Mouse (Mus musculus) cortical plate, adult 2 months (tissue): ENCODE results near the gene Kcnma1. TPM values are rescaled to one million over a fixed set of nuclear protein-coding genes. Genes with fewer than 3 reads are reported as not detected.

ENCODE experiments used
- H3K27ac ChIP-seq: fragments of 200-500 bp; 2 replicates; pipeline ENCODE4 v1.5.1; 2012; ENCODE audit warnings: low read length, control low read depth, inconsistent platforms; ENCODE audit not compliant: insufficient read depth
- H3K4me1 ChIP-seq: fragments of 200-500 bp; 2 replicates; pipeline ENCODE4 v1.6.1; 2011; ENCODE audit warnings: low read length; ENCODE audit not compliant: control insufficient read depth, insufficient read depth
- H3K4me3 ChIP-seq: fragments of 200-500 bp; 2 replicates; pipeline ENCODE4 v1.5.1; 2011; ENCODE audit warnings: mild to moderate bottlenecking, low read length, control low read depth; ENCODE audit not compliant: insufficient read depth
- CTCF ChIP-seq: fragments of 200-500 bp; IDR thresholded peaks from 2 replicates; pipeline ENCODE4 v1.5.1; 2011; ENCODE audit warnings: mild to moderate bottlenecking, control low read depth, low read length; ENCODE audit not compliant: insufficient read depth; ENCODE audit errors: extremely low read depth
- POLR2A ChIP-seq: fragments of 200-500 bp; IDR thresholded peaks from 2 replicates; pipeline ENCODE4 v1.6.1; 2011; ENCODE audit warnings: mild to moderate bottlenecking, low read length, control low read depth; ENCODE audit not compliant: insufficient read depth; ENCODE audit errors: extremely low read depth
- polyA plus RNA-seq: library from polyadenylated mRNA; depleted of rRNA; stranded (reverse); fragments of >200 nt; gene quantifications from 2 replicates; pipeline ENCODE4 v1.2.3, GENCODE M21; 2012

Kcnma1 gene
- polyA plus RNA-seq, 1 experiment: 57.9 TPM

- H3K4me1 ChIP-seq: peaks cover 12% of the 10 kb centered on the region
- H3K27ac ChIP-seq: no peak overlapping the region
- TF ChIP-seq POLR2A (no peak), CTCF (no peak)
- H3K4me3 ChIP-seq: no peak overlapping the region
Observed at GRCm38 (mm10) chr14:23810081-23810480, 204.2 kb downstream of the Kcnma1 start.

GRCm38 (mm10) chr14:23809124-23809523 lies 205.2 kb downstream of the Kcnma1 start:
- TF ChIP-seq CTCF: no peak
- TF ChIP-seq POLR2A: no peak
- peaks cover 12% of the 10 kb centered on the region for H3K4me1 ChIP-seq
- 0 out of 2 replicates have a peak overlapping the region, but pooled peaks have one; percentile 4 for H3K27ac ChIP-seq
- H3K4me3 ChIP-seq: no peak overlapping the region

DNA sequence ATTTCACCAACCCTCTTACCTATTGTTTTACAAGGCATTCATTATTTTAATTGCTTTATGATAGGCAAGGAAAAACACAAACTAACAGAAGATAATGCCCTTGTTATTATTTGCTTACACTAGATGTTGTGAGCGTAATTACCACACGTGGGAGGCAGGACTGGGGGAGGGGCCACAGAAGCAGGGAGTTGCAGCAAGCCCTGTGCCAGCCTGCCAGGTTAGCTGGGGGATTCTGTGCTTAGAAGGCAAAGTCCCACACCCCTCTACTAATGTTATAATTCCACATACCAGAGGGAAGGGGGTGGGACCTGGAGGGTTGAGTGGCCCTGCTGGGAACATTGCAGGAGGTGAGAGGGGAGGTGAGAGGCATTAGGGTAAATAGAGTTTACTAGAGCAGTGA lies 207.9 kb downstream of the Kcnma1 start:
- Histone ChIP-seq H3K4me3 (no peak overlapping the region), H3K27ac (no peak overlapping the region), H3K4me1 (peaks cover 10% of the 10 kb centered on the region)
- TF ChIP-seq POLR2A: no peak
- TF ChIP-seq CTCF: no peak

- Histone ChIP-seq H3K27ac (no peak overlapping the region), H3K4me3 (no peak overlapping the region), H3K4me1 (peaks cover 15% of the 10 kb centered on the region)
- TF ChIP-seq POLR2A (no peak), CTCF (no peak)
Observed at GRCm38 (mm10) chr14:23796878-23797277, 217.4 kb downstream of the Kcnma1 start.

- Histone ChIP-seq H3K4me1 (peaks cover 19% of the 10 kb centered on the region), H3K4me3 (no peak overlapping the region), H3K27ac (no peak overlapping the region)
- TF ChIP-seq CTCF: no peak
- no peak for TF ChIP-seq POLR2A
Observed at GRCm38 (mm10) chr14:23792674-23793073, 221.6 kb downstream of the Kcnma1 start.

- H3K27ac ChIP-seq: 0 out of 2 replicates have a peak overlapping the region, but pooled peaks have one; percentile 10
- no peak overlapping the region for H3K4me3 ChIP-seq
- TF ChIP-seq CTCF (no peak), POLR2A (no peak)
- peaks cover 19% of the 10 kb centered on the region for H3K4me1 ChIP-seq
Observed at GRCm38 (mm10) chr14:23792076-23792475, 222.2 kb downstream of the Kcnma1 start.

DNA sequence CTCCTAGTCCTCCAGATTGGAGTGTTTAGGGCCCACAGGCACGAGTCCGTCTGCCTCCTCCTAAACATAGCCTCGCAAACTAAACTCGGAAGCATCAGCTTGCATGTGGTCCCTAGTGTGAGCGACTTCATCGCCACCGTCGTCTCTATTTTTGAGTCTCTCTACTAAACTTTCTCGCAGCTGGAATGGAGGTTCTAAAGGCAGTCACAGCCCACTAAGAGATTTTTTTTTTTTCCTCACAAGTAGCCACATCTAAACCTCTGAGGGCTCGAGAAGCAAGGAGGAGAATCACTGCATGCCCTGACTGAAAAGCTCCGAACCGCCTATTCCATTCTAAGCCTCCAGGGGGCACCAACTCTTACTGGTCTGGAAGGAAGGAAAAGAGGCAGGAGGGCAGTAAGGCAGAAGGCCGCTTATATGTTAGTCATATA lies 223.0 kb downstream of the Kcnma1 start:
- TF ChIP-seq CTCF: peak; percentile 68
- no peak for TF ChIP-seq POLR2A
- no peak overlapping the region for H3K27ac ChIP-seq
- peaks cover 23% of the 10 kb centered on the region for H3K4me1 ChIP-seq
- H3K4me3 ChIP-seq: no peak overlapping the region

DNA sequence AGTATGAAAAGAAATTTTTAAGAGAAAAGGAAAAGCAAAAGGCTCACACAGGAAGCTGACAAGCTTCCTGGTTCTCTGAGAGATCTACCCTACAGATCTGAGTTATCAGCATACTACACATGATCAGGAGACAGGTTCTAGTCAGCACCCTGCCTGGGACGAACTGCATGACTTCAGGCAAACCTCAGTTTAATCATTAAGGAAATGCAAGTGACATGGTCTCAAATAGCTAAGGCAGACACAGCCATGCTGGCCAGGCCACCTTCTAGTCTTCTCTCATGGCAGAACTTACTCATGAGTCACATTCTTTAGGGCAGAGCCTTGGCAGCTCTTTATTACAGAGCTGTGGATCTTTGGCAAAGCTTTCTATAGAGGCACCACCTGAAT lies 227.6 kb downstream of the Kcnma1 start:
- Histone ChIP-seq H3K4me3 (no peak overlapping the region), H3K27ac (peak overlapping the region; percentile 66), H3K4me1 (peaks cover 22% of the 10 kb centered on the region)
- TF ChIP-seq POLR2A: no peak
- no peak for TF ChIP-seq CTCF

DNA sequence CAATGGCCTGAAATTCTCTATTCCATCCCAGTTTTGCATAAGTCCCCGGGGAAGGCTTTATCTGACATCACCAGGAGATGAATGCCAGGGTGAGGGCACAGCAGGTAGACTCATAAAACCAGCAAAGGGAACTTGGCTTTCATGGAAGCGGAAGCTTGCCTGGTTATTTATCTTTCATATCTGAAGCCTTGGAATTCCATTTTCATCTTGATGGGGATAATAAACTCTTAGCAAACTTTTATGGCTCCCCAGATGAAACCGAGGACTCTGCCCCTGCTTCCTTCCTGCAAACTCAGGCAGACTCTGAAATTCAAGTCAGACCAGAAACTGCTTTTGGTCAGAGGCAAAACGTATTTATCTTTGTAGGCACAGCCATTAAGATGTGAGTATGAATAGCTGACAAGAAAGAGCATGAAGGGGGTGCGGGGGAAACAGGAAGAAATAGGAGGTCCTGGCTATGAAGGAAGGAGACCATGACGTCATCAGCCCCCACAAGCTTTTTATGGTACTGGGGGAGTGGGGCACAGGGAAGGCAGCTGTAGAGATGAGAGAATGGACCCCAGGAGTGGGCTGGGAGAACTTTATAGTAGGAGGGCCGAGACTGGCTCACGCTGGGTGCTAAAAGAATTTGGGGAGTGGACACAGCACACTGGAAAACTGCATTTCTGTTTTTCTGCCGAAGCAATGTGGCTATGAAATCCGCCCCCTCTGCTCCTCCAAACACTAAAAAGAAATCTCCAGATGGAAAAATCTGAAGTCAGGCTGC lies 228.2 kb downstream of the Kcnma1 start:
- H3K27ac ChIP-seq: peak overlapping the region; percentile 90

More for the DNA sequence above, 228.2 kb downstream of the Kcnma1 start:
- H3K4me1 ChIP-seq: peaks cover 22% of the 10 kb centered on the region
- no peak overlapping the region for H3K4me3 ChIP-seq
- no peak for TF ChIP-seq CTCF
- no peak for TF ChIP-seq POLR2A
